Mouse (Mus musculus) stomach, postnatal 0 days (tissue): ENCODE results near the gene H2-Q6.
"Not testable (repeated sequence)": the region's sequence is repeated elsewhere in the genome, so short reads cannot be mapped to it uniquely, and the experiment has no call there.

Experiments used
- CTCF ChIP-seq: IDR thresholded peaks from 2 replicates; pipeline ENCODE4 v1.5.1; 2016; ENCODE audit warnings: antibody characterized with exemption, low read depth, mild to moderate bottlenecking, moderate library complexity
- EP300 ChIP-seq: optimal IDR thresholded peaks from 2 replicates; pipeline ENCODE3; 2016; ENCODE audit warnings: antibody characterized with exemption

GRCm38 (mm10) chr17:35439925-35440645 lies 15.4 kb downstream of the H2-Q6 start:
- not testable (repeated sequence) for TF ChIP-seq CTCF, EP300
